Mouse (Mus musculus) embryo, embryonic 11.5 days (tissue): ENCODE results near the gene Cux1.

ENCODE experiments used
- DNase-seq: peaks from one replicate; pipeline ENCODE4 v3.0.0-alpha.2; 2012; ENCODE audit warnings: low read depth, low spot score

Cux1 gene

GRCm38 (mm10) chr5:136536753-136537152 is 30.5 kb downstream of the Cux1 start:
- DNase-seq = no peak

- no peak for DNase-seq
Measured at GRCm38 (mm10) chr5:136535976-136536725, 31.1 kb downstream of the Cux1 start.

DNA sequence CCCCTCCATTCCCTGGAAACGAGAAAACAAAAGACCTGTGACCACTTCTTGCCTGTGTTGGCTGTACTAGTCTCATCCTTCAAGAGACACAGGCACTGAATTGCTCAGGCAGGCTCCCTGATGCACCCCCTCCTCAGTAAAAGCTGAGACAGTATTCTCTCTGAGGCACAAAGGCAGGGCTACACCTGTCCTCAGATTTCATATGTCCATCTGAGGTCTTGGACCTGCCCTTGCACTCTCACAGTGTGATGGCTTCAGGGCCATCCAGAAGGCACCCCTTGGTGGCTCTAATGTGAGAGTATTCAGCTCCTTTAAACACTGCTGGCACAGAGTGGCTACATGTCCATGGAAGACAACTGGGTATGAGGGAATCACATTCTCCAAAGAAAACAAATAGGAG is 32.1 kb downstream of the Cux1 start:
- no peak for DNase-seq

DNA sequence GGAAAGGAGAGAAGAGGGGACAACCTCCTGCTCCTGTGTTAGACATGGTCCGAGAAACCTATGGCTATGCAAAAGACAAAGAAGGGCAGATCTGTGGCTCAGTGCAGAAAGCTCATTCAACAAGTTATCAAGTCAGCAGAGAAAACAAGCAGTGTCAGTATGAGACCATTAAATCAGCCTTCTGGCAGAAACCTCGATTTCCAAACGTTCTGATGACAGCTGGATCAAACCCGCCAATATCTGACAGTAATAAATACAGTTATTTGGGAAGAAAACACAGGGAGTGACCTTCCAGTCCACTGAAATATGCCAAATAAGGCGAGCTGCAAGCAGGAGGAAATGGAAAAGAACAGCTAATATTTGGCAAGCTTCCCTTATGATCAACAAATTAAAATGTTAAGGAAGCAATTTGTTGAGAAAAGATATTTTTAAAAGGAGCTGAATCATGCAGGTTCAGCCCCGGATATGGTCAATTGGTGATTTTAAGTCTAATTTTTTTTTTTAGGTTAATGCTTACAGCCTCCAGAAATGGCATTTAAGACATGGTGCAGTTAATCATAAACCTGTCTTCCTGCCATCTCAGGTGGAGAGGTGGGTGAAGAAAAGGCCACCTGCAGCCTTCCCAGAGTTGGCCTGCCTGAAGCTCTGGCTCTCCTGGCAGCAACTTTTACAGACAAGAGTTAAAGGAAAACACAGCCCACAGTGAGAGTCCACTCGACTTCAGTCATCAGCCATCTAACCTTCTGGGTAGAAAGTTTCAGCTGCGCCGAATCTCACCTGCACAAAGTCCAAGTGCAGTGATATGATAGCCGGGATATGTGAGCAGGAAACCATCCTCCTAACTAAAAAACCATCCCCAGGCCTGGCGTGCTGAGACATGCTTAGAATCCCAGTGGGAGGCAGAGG is 33.7 kb downstream of the Cux1 start:
- no peak for DNase-seq

DNA sequence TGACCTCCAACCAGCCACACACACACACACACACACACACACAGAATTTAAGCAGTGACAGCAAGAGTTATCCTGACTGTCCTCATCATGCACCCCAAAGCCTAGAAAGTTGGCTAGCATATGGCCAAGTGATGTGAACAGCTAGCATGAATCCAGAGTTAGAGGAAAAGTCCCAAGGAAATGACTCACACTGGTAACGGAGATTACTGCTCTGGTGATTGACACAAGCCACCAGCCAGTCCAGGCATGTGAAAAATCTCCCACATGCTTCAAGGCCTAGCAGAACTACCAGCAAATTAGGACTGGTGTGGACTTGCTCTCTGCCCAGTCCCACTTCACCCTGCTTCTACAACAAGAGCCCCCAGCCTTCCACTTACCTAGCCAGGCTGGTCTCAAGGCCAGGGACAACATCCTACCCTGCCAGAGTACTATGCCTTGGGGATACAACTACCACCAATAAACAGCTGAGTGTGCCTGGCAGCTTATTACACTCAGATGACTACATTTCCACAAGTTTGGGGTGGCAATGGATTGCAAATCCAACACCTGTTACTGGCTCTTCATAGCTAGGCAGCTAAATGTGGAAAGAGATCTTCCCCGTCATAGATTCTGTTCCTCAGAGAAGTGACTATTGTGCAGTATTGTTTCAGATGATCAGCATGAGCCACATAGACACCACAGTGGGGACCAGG is 35.5 kb downstream of the Cux1 start:
- DNase-seq = no peak

DNA sequence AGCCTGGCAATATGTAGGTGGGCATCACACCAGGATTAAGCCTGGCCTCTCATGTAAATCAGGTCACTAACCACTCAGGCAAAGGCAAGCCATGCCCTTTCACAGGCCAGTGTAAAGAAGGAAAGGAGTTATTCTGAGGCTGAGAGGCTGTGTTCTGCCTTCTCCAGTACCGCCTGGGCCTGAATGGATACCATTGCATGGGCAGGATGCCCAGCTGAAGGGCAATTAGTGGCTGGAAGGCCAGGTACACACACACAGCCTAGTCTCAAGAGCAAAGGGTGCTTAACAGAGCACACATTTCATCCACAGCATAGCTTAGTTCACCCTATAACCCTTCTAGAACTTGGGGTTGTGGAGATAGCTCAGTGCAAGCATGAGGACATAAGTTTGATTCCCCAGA is 36.4 kb downstream of the Cux1 start:
- DNase-seq = no peak

- DNase-seq = no peak
Measured at GRCm38 (mm10) chr5:136529165-136529564, 38.1 kb downstream of the Cux1 start.

DNA sequence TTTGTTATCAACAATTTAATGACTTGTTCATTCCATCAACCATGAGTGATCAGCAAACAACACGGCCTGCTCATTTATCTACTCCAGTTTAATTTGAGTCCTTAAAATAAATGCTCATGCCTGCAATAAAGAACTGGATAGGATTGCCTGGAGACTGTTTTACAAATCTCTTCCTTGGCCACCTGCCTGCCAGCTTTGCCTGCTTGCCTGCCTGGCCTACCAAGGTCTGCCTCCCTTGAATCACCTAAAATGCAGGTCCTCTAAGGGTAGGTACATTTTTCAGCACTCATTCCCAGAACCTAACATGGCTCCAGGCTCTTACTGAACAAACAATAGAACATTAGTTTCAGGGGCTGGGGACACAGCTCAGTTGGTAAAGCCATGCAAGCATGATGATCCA is 39.4 kb downstream of the Cux1 start:
- DNase-seq = no peak

DNA sequence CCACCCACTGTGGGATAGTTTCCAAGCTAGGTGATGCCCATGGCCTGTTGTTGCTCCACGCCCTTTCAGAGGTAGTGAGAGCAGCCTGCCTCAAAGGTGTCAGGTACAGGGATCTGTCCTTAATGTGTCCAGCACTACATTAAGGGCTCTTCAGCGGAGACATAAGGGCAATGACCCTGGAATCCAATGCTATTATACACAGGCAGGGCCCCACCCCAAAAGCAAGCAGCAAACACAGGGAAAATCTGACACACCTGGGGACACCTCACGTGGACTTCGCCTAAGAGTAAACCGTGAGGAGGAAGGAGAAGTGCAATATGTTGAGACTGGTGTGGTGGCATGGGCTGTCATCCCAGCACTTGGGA is 40.8 kb downstream of the Cux1 start:
- DNase-seq = no peak

DNA sequence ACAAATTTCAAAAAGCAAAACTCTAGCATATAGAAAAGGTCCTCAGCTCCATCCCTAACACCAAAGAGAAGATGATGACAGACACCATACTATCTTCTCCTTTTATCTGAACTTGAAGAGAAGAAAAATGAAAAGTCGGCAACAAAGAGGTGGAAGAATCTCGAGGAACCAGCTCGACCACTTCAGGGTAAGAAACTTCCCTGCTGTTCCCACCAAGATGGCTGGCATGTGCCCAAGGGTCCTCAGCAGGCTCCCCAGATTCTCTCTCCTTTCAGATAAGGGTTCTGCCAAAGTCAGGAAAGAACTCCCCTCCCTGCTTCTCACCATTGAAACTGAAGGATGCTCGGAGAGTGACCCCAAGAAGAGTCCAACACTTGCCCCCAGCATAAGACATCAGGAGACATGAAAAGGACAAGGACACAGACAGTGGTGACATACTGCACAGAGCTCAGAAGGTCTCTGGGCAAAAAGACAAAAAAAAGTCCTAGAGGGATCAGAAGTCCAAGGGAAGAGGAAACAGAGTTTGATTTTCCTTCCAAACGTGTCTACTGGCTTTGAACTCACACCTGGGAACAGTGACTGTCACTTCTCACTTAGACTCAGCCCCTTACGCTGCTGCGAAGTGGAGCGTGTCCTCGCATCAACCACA is 41.3 kb downstream of the Cux1 start:
- DNase-seq = no peak

DNA sequence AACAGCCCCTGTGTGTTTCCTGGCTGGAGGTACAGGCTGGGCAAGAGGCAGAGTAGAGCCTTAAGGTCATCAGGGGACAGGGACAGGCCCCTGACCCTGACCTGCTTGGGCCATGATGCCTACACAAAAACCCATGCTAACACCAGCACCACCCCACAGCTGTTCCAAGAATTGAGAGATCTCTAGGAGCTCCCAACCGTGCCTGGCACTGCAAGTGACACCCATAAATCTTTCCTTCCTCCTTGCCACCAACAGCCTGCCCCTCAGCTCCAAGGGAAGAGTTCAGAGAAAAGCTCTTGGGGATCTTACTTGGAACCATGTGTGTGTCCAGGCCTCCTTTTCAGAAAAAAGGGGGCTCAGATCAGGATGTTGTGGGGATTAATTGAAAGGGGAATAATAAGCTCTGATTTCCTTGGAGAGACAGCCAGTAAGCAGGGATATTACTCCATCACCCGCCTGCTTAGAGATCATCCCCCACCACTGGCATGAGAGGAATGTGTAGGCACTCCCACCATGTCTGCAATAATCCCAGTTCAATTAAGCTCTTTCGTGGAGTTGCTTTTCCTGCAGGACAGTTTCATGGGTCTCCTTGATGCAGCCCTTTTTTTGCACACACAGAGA is 44.3 kb downstream of the Cux1 start:
- DNase-seq = no peak

DNA sequence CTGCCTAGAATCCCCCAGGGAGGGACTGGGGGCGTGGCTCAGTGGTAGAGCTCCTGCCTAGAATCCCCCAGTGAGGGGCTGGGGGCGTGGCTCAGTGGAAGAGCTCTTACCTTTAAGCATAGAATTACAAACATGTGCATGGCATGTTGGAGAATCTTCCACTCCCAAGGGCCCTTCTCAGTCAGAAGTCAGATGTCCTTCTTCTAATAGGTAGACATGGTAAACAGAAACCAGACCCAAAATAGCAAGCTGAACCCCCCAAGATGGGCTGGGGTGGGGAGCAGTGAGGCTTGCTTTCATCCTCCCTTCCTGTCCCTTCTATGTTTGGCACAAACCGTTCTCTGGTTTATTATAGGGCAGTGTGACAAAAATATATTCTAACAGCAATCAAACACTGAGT is 45.6 kb downstream of the Cux1 start:
- no peak for DNase-seq

GRCm38 (mm10) chr5:136518648-136519437 is 48.4 kb downstream of the Cux1 start:
- DNase-seq = no peak

DNA sequence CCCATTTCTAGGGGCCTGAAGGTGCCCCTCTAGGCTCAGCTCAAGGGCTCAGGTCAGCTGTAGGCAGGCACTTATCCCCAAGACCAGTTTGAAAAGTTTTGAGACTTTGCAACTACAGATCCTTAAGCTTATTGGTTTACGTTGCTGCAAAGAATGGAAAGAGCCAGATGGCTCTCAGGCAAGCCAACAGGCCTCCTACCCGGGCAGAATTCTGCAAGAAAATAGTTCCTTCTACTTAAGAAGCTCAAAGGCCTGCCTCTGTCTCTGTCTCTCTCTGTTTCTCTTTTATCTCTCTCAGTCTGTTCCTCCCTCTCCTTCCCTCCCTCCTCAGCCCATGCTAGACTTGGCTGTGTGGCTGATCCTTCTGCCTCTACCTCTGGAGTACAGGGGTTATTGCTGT is 49.8 kb downstream of the Cux1 start:
- no peak for DNase-seq

DNA sequence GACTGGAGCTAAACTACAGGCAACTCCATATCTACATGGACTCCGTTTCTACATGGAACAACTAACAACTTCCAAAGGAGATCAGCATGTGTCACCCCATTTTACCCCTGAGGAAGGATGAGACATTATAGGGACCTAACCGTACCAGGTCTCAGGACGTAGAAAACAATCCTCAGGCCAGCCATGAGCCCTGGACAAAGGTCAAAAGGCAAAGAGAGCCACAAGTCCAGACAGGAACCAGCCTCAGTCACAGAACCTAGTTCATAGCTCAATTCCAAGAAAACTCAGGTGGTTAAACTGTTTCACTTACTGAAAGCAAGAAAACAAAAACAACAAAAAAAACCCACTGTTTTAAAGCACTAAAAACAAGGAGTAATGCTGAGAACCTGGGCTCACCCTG is 50.7 kb downstream of the Cux1 start:
- no peak for DNase-seq

- DNase-seq = no peak
Measured at GRCm38 (mm10) chr5:136514049-136514677, 53.1 kb downstream of the Cux1 start.

DNA sequence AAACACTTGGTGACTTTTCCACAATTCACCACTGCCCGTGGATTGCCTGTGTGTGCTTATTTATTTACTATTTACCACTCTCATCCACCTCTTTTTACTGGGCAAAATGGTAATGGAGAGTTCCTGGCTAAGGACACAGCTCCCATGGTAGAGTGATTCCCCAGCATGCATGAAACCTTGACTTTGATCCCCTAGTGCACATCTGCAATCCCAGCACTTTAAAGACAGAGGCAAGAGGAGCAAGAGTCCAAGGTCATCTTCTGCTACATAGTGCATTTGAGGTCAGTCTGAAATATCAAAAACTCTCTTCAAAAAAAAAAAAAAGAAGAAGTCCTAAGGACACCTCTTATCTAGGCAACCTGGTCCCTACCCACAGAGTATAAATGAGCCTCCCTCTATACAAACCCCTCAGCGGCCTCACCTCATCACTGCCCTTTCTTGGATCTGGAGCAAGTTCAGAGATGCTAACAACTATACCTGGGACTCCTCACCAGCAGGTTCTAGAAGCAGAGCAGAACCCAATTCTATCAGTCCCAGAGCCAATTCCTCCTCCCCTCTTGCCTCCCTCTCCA is 55.1 kb downstream of the Cux1 start:
- DNase-seq = no peak

GRCm38 (mm10) chr5:136511378-136511777 is 55.9 kb downstream of the Cux1 start:
- no peak for DNase-seq

- no peak for DNase-seq
Measured at GRCm38 (mm10) chr5:136510609-136511008, 56.7 kb downstream of the Cux1 start.

DNA sequence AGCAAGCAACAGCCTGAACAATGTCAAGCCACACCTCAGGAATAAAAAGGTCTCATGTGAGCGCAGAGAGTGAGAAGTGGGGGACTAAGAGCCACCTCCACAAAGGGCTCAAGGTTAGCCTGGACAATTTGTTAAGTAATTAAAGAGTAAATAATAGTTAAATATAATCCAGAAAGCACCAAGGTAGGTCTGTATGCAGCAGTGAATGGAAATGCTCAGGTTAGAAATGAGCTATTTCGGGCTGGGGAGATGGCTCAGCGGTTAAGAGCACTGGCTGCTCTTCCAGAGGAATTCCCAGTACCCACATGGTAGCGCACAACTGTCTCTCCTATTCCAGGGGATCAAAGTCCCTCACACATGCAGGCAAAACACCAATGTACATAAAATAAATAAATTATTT is 59.7 kb downstream of the Cux1 start:
- DNase-seq = no peak
